Mouse (Mus musculus): ENCODE measurements around the gene Fndc3b.

- TF ChIP-seq GATA1 (IDR thresholded peaks at IDR 0.05; ENCODE audit: low read length) (no peak), TAL1 (IDR thresholded peaks at IDR 0.05; ENCODE audit: low read length) (no peak)
Observed at GRCm38 (mm10) chr3:27728176-27728575, 17.1 kb upstream of the Fndc3b start.
